Mouse (Mus musculus) CH12.LX (cell line): Measurements from ENCODE around the gene Nfic.

Source experiments
- CHD1 ChIP-seq: IDR thresholded peaks from 2 replicates; pipeline ENCODE4 v1.6.1; 2012; ENCODE audit warnings: low read depth, low read length, improper control_type of control experiment, inconsistent platforms
- CHD2 ChIP-seq: IDR thresholded peaks from 2 replicates; pipeline ENCODE4 v1.6.1; 2011; ENCODE audit warnings: low read length, improper control_type of control experiment
- CTCF ChIP-seq, 2 experiments: IDR thresholded peaks in 1 of 2; conservative IDR thresholded peaks in 1 of 2; 2 replicates each; pipeline ENCODE4 v1.5.1; 2011 to 2012; ENCODE audit warnings: low read depth in 2 of 2, low read length in 2 of 2, improper control_type of control experiment in 1 of 2, inconsistent platforms in 1 of 2, mild to moderate bottlenecking in 1 of 2, moderate library complexity in 1 of 2
- ETS1 ChIP-seq: conservative IDR thresholded peaks from 2 replicates; pipeline ENCODE4 v1.6.1; 2012; ENCODE audit warnings: low read depth, mild to moderate bottlenecking, inconsistent platforms, low read length, improper control_type of control experiment, moderate library complexity
- MAX ChIP-seq: IDR thresholded peaks from 2 replicates; pipeline ENCODE4 v1.6.1; 2011; ENCODE audit warnings: low read length, improper control_type of control experiment
- NELFE ChIP-seq: IDR thresholded peaks from 2 replicates; pipeline ENCODE4 v1.6.1; 2011; ENCODE audit warnings: low read depth, low read length, improper control_type of control experiment
- POLR2A ChIP-seq: IDR thresholded peaks from 2 replicates; pipeline ENCODE4 v1.6.1; 2011; ENCODE audit warnings: low read depth, mild to moderate bottlenecking, improper control_type of control experiment, low read length
- POLR2AphosphoS2 ChIP-seq: IDR thresholded peaks from 2 replicates; pipeline ENCODE4 v1.6.1; 2011; ENCODE audit warnings: low read depth, low read length, improper control_type of control experiment
- TCF12 ChIP-seq: IDR thresholded peaks from 2 replicates; pipeline ENCODE4 v1.6.1; 2014; ENCODE audit warnings: low read depth, mild to moderate bottlenecking, inconsistent platforms, low read length, improper control_type of control experiment

DNA sequence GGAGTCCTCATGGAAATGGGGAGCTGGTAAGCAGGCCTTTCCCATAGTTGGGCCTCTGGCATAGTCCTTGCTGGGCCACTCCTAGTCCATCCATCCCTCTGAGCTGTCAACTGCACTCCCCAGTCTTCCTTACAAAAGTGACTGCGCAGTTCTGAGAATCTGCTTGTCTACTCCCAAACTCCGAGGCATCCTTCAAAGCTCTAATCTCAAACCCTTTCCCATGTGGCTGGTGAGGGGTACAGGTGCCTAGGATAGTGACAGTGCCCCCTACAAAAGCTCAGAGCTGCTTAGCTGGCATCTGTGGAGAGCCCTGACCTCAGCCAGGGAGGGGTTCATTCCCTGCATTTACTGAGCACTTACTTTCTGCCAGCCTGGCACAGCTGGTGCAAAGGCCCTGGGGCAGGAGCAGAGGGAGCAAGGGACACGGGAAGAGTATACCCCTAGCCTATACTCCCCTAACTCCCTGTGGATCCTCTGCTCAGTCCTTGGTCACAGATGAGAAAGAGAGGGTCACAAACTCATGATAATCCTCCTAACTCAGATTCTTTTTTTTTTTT, 32.7 kb downstream of the Nfic start:
- TF ChIP-seq CHD1 (no peak), POLR2A (no peak), CTCF (conservative IDR thresholded peaks at IDR 0.05 in 1 of 2, IDR thresholded peaks at IDR 0.05 in 1 of 2; ENCODE audit: low read depth in 2 of 2, low read length in 2 of 2) (no peak), NELFE (no peak), TCF12 (no peak), POLR2AphosphoS2 (no peak), ETS1 (no peak), MAX (no peak), CHD2 (no peak)
